Mouse (Mus musculus) intestine, embryonic 16.5 days (tissue): ENCODE data around the gene Ccdc162. TPM values are rescaled to one million over a fixed set of nuclear protein-coding genes. Genes with fewer than 3 reads are reported as not detected.

Source experiments
- ATAC-seq: fragments of 200-750 bp; cut with Nextera tagmentation; 2 replicates; pipeline ENCODE4 v1.8.0; 2017; ENCODE audit warnings: moderate TSS enrichment, moderate library complexity
- H3K27ac ChIP-seq: fragments of 300-500 bp; sonication (generic); 2 replicates; pipeline ENCODE4 v1.5.1; 2014; ENCODE audit warnings: mild to moderate bottlenecking, low read length
- H3K27me3 ChIP-seq: fragments of 300-500 bp; sonication (generic); replicated peaks from 2 replicates; pipeline ENCODE4 v1.6.1; 2014; ENCODE audit warnings: low read length, control low read depth, mixed read lengths; ENCODE audit not compliant: control insufficient read depth, insufficient read depth
- H3K36me3 ChIP-seq: fragments of 300-500 bp; sonication (generic); 2 replicates; pipeline ENCODE4 v1.6.1; 2014; ENCODE audit warnings: low read length, control low read depth; ENCODE audit not compliant: control insufficient read depth, insufficient read depth
- H3K4me1 ChIP-seq: fragments of 300-500 bp; sonication (generic); 2 replicates; pipeline ENCODE4 v1.6.1; 2014; ENCODE audit warnings: low read length, control low read depth, mixed read lengths; ENCODE audit not compliant: control insufficient read depth, insufficient read depth
- H3K4me2 ChIP-seq: fragments of 300-500 bp; sonication (generic); 2 replicates; pipeline ENCODE4 v1.6.1; 2014; ENCODE audit warnings: low read depth, low read length, control low read depth
- H3K4me3 ChIP-seq: fragments of 300-500 bp; sonication (generic); 2 replicates; pipeline ENCODE4 v1.5.1; 2014; ENCODE audit warnings: mild to moderate bottlenecking, low read length
- H3K9ac ChIP-seq: fragments of 300-500 bp; sonication (generic); 2 replicates; pipeline ENCODE4 v1.6.1; 2014; ENCODE audit warnings: low read depth, low read length
- H3K9me3 ChIP-seq: fragments of 300-500 bp; sonication (generic); 2 replicates; pipeline ENCODE4 v1.6.1; 2016; ENCODE audit warnings: low read length, control low read depth; ENCODE audit not compliant: control insufficient read depth
- WGBS: fragments of 180-500 bp; shearing (Covaris S2); extraction: QIAGEN DNeasy Blood & Tissue Kit; methylation state at CpG from one replicate; pipeline ENCODE4 v1.1.7; 2014; 5-methylcytosine and 5-hydroxymethylcytosine counted together
- microRNA-seq: library from miRNA; unstranded; fragments of <30 nt; microRNA quantifications from one replicate; pipeline ENCODE4, GENCODE M21; 2016
- polyA plus RNA-seq: library from polyadenylated mRNA; unstranded; fragments of >200 nt; fragmentation: Nextera tagmentation; extraction: Ambion mirVana; gene quantifications from 2 replicates; pipeline ENCODE4 v1.2.1, GENCODE M21; 2015

Ccdc162 gene
- polyA plus RNA-seq, 1 experiment from 2014 or later: 1.0 TPM

- Histone ChIP-seq H3K4me3 (no peak overlapping the region), H3K9ac (no peak overlapping the region), H3K4me2 (no peak overlapping the region), H3K4me1 (no peaks in the 10 kb centered on the region), H3K27me3 (no peaks in the 10 kb centered on the region), H3K36me3 (no peaks in the 10 kb centered on the region), H3K9me3 (no peaks in the 10 kb centered on the region), H3K27ac (no peak overlapping the region)
- WGBS: 100% methylated on average over 1 of the region's 1 CpGs
- ATAC-seq: no peak
These were observed 211.4 kb downstream of the Ccdc162 start for GRCm38 (mm10) chr10:41504996-41505395.

GRCm38 (mm10) chr10:41500941-41501340 lies 215.5 kb downstream of the Ccdc162 start:
- Histone ChIP-seq H3K4me1 (no peaks in the 10 kb centered on the region), H3K27me3 (no peaks in the 10 kb centered on the region), H3K4me3 (no peak overlapping the region), H3K4me2 (no peak overlapping the region), H3K27ac (no peak overlapping the region), H3K36me3 (no peaks in the 10 kb centered on the region), H3K9ac (no peak overlapping the region), H3K9me3 (no peaks in the 10 kb centered on the region)
- WGBS: 60% methylated on average over 4 of the region's 4 CpGs
- no peak for ATAC-seq

GRCm38 (mm10) chr10:41491111-41491510 lies 225.3 kb downstream of the Ccdc162 start:
- H3K27ac ChIP-seq: no peak overlapping the region
- H3K4me2 ChIP-seq: no peak overlapping the region
- no peak overlapping the region for H3K4me3 ChIP-seq
- ATAC-seq: no peak
- H3K36me3 ChIP-seq: peaks cover 11% of the 10 kb centered on the region
- H3K27me3 ChIP-seq: no peaks in the 10 kb centered on the region
- 53% methylated on average over 4 of the region's 4 CpGs for WGBS
- H3K9me3 ChIP-seq: no peaks in the 10 kb centered on the region
- peaks cover 18% of the 10 kb centered on the region; the same call in 1 of the 2 replicates for H3K4me1 ChIP-seq
- H3K9ac ChIP-seq: no peak overlapping the region

GRCm38 (mm10) chr10:41490518-41490873 lies 225.9 kb downstream of the Ccdc162 start:
- no peak overlapping the region for H3K27ac ChIP-seq
- peak overlapping the region; percentile 96 for H3K4me2 ChIP-seq
- H3K36me3 ChIP-seq: peaks cover 11% of the 10 kb centered on the region
- H3K4me1 ChIP-seq: peaks cover 18% of the 10 kb centered on the region; the same call in 1 of the 2 replicates
- WGBS: under 1% methylated on average over 29 of the region's 29 CpGs
- H3K9me3 ChIP-seq: no peaks in the 10 kb centered on the region
- H3K4me3 ChIP-seq: peak overlapping the region; percentile 74
- H3K9ac ChIP-seq: peak overlapping the region; percentile 84
- no peak; the same call in 1 of the 2 replicates for ATAC-seq
- H3K27me3 ChIP-seq: no peaks in the 10 kb centered on the region

- WGBS: 1% methylated on average over 50 of the region's 50 CpGs
- peak; percentile 93 for ATAC-seq
- Histone ChIP-seq H3K27ac (peak within 1 kb of the TSS; percentile 78), H3K36me3 (peaks cover 11% of the 10 kb centered on the region), H3K4me1 (peaks cover 18% of the 10 kb centered on the region; the same call in 1 of the 2 replicates), H3K9me3 (no peaks in the 10 kb centered on the region), H3K27me3 (no peaks in the 10 kb centered on the region), H3K4me3 (peak within 1 kb of the TSS; percentile 74), H3K4me2 (peak within 1 kb of the TSS; percentile 96), H3K9ac (peak within 1 kb of the TSS; percentile 84)
These were observed 226.5 kb downstream of the Ccdc162 start, which contains the start of the genes Smpd2 and Ppil6 for GRCm38 (mm10) chr10:41489708-41490517. Gene Smpd2 (minus strand): TSS chr10:41490369. Gene Ppil6 (plus strand): TSS chr10:41490439.

GRCm38 (mm10) chr10:41489294-41489693 lies 227.1 kb downstream of the Ccdc162 start:
- peak overlapping the region; percentile 78 for H3K27ac ChIP-seq
- peak overlapping the region; percentile 96 for H3K4me2 ChIP-seq
- H3K36me3 ChIP-seq: peaks cover 11% of the 10 kb centered on the region
- no peaks in the 10 kb centered on the region for H3K9me3 ChIP-seq
- H3K9ac ChIP-seq: peak overlapping the region; percentile 84
- peaks cover 18% of the 10 kb centered on the region; the same call in 1 of the 2 replicates for H3K4me1 ChIP-seq
- H3K27me3 ChIP-seq: no peaks in the 10 kb centered on the region
- H3K4me3 ChIP-seq: peak overlapping the region; percentile 74
- ATAC-seq: peak; percentile 45
- 19% methylated on average over 8 of the region's 8 CpGs for WGBS

GRCm38 (mm10) chr10:41488877-41489276 lies 227.6 kb downstream of the Ccdc162 start:
- Histone ChIP-seq H3K9ac (peak overlapping the region; percentile 84), H3K4me3 (peak overlapping the region; percentile 74), H3K4me2 (peak overlapping the region; percentile 96), H3K27me3 (no peaks in the 10 kb centered on the region), H3K4me1 (peaks cover 18% of the 10 kb centered on the region; the same call in 1 of the 2 replicates), H3K36me3 (peaks cover 11% of the 10 kb centered on the region), H3K9me3 (no peaks in the 10 kb centered on the region), H3K27ac (no peak overlapping the region)
- 27% methylated on average over 7 of the region's 7 CpGs for WGBS
- ATAC-seq: peak; percentile 9; the same call in 1 of the 2 replicates

Small RNAs within 50 kb of the gene (microRNA-seq; reads per million reads assigned to microRNA genes)
- gene Mir3473b: not detected

Other genes starting within 250 kb of the Ccdc162 start
- gene Mical1, start 240.3 kb downstream of the Ccdc162 start, polyA plus RNA-seq: 23.8 and 28.4 TPM in 2 replicates
- gene Smpd2, start 226.3 kb downstream of the Ccdc162 start, polyA plus RNA-seq: 62.7 and 68.9 TPM in 2 replicates
- gene Ppil6, start 226.2 kb downstream of the Ccdc162 start, polyA plus RNA-seq: 0.36 and 0.93 TPM in 2 replicates
- 186 and 195 TPM in 2 replicates for gene Cd164, start 197.2 kb downstream of the Ccdc162 start, polyA plus RNA-seq
- gene Cep57l1, start 93.2 kb upstream of the Ccdc162 start, polyA plus RNA-seq: 13.6 and 18.6 TPM in 2 replicates
- gene Sesn1, start 93.3 kb upstream of the Ccdc162 start, polyA plus RNA-seq: 28.3 and 29.1 TPM in 2 replicates